Mouse (Mus musculus): ENCODE measurements around the gene Lrp2.

DNA sequence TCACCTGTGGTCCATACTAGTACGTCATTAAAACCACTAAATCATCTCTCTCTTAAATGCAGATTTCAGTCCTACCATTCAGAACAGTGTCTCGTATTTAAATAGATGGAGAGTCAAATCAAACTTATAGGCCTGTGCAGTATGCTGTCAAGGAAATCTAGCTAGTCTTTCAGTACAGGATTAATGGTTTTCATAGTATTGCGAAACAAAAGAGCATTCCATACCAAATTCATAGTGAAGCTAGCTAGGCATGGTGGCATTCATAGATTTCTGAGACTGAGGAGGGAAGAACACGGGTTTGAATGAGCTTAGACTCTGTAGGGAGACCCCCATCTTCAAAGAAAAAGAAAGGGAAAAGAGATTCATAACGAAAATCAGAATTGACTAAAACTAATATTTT, 74.1 kb downstream of the Lrp2 start:
- TF ChIP-seq POLR2A (IDR thresholded peaks at IDR 0.05; ENCODE audit: low read depth, low read length) (no peak), MYC (IDR thresholded peaks at IDR 0.05; ENCODE audit: low read depth, low read length) (no peak), EP300 (IDR thresholded peaks at IDR 0.05; ENCODE audit: low read length) (no peak)
